Mouse (Mus musculus) adrenal gland, postnatal 25 days (tissue): Measurements from ENCODE around the gene Krt5. TPM values are rescaled to one million over a fixed set of nuclear protein-coding genes. Genes with fewer than 3 reads are reported as not detected.

Source experiments
- microRNA-seq, 2 experiments: library from miRNA; unstranded; fragments of <30 nt; microRNA quantifications; one replicate each; pipeline ENCODE4 v1.2.0; 2021
- total RNA-seq: library from RNA; stranded (reverse); gene quantifications from 2 replicates; pipeline ENCODE4 v1.2.3, GENCODE M21; 2021

Krt5 gene
- total RNA-seq, 1 experiment from 2014 or later, result not detected

Small RNA genes within 50 kb of the gene (microRNA-seq; reads per million reads assigned to microRNA genes)
- 0 reads per million in 2 experiments for gene Gm44323
- gene Gm44342, result 0 reads per million in 2 experiments
- 0 reads per million in 2 experiments for gene Gm44383

Other genes with a start within 250 kb of the Krt5 start
- gene Krt81, start 249.1 kb downstream of the Krt5 start, total RNA-seq, result not detected in 2 replicates
- not detected in 2 replicates for gene Krt86, start 239.4 kb downstream of the Krt5 start, total RNA-seq
- not detected in 2 replicates for gene Krt83, start 221.4 kb downstream of the Krt5 start, total RNA-seq
- gene Gm49425, start 195.6 kb downstream of the Krt5 start, total RNA-seq, result not detected in 2 replicates
- gene Krt84, start 180.1 kb downstream of the Krt5 start, total RNA-seq, result not detected in 2 replicates
- not detected in 2 replicates for gene Krt82, start 162.2 kb downstream of the Krt5 start, total RNA-seq
- not detected in 2 replicates for gene Krt90, start 149.9 kb downstream of the Krt5 start, total RNA-seq
- not detected in 2 replicates for gene Krt75, start 139.0 kb downstream of the Krt5 start, total RNA-seq
- not detected in 2 replicates for gene Gm5414, start 84.7 kb downstream of the Krt5 start, total RNA-seq
- gene Gm5478, start 65.5 kb downstream of the Krt5 start, total RNA-seq, result not detected in 2 replicates
- gene Krt6b, start 32.6 kb downstream of the Krt5 start, total RNA-seq, result not detected in 2 replicates
- gene Krt6a, start 18.6 kb downstream of the Krt5 start, total RNA-seq, result not detected in 2 replicates
- gene Krt71, start 30.2 kb upstream of the Krt5 start, total RNA-seq, result not detected in 2 replicates
- gene Krt72, start 73.6 kb upstream of the Krt5 start, total RNA-seq, result not detected in 2 replicates
- gene Krt73, start 89.4 kb upstream of the Krt5 start, total RNA-seq, result not detected in 2 replicates
- not detected in 2 replicates for gene Krt2, start 105.3 kb upstream of the Krt5 start, total RNA-seq
- 0.15 and 0.48 TPM in 2 replicates for gene Krt1, start 137.9 kb upstream of the Krt5 start, total RNA-seq
- gene Krt77, start 156.8 kb upstream of the Krt5 start, total RNA-seq, result not detected in 2 replicates
- not detected in 2 replicates for gene Krt76, start 180.0 kb upstream of the Krt5 start, total RNA-seq
- not detected in 2 replicates for gene Krt4, start 211.8 kb upstream of the Krt5 start, total RNA-seq
- 0.57 and 0.76 TPM in 2 replicates for gene Krt79, start 227.4 kb upstream of the Krt5 start, total RNA-seq
- gene Krt78, start 241.4 kb upstream of the Krt5 start, total RNA-seq, result not detected in 2 replicates